Mouse (Mus musculus) mesoderm, embryonic 11.5 days (tissue): ENCODE data around the gene Ccdc96.

Experiments used
- DNase-seq: peaks from one replicate; pipeline ENCODE4 v3.0.0-alpha.2; 2012; ENCODE audit warnings: low read depth, low spot score

Gene Ccdc96

DNA sequence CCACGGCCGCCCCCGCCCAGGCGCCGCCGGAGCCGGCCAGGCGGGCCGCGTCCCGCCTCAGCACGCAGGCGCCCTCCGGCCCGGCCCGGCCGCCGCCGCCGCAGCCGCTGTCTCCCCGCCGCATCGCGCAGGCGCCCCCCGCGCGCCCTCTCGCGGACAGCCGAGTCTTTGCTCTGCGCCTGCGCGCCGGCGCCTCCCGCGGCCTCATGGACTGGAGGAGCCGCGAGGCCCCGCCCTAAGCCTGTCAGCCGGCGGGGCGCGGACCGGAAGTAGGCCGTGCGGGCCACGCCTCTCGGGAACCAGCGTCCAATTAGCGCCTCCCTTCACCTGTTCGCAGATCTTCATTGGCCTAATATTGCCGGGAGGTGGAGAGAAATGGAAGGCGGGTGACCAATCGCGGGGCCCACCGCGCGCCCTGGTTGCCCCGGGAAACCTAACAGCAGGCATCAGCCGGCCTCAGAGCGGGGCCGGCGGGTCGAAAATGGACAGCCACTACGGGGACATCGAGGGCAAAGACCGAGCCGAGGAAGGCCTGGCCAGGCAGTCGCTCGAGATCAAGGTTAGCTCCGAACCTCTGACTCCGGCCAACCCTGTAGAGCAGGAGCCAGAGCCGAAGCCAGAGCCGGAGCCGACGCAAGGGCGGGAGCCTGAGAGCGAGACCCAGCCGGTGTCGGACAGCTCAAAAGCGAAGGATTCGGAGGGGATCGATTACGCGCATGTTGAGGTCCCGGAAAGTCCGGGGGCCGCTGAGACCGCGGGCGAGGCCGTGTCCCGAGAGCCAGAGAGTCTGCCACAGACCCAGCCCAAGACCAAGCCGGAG, at the start of gene Ccdc96, which contains the start of gene Tada2b:
Gene Ccdc96 (plus strand): TSS at position 418 of the 820 bp plus-strand sequence.
Gene Tada2b (minus strand): TSS at position 115 of the 820 bp plus-strand sequence.
- DNase-seq = peak; percentile 99

DNA sequence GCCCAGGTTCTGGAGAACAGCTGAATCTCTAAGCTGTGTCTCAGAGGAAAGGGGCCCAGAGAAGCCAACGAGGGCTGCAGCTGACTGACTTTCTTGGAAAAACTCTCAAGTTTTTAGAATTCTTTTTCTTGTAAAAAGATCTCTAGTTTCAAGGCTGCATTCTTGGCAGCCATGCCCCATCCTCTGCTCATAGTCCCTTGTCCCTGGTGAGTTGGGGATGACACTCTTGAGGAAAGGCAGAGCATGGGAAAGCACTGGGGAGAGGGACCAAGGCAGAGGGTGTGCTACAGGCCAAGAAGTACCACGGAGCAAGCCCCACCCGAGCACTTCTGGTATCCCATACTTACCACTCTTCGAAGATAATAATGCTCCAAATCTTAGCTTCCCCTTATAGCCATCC, 47.5 kb upstream of the Ccdc96 start:
- no peak for DNase-seq

DNA sequence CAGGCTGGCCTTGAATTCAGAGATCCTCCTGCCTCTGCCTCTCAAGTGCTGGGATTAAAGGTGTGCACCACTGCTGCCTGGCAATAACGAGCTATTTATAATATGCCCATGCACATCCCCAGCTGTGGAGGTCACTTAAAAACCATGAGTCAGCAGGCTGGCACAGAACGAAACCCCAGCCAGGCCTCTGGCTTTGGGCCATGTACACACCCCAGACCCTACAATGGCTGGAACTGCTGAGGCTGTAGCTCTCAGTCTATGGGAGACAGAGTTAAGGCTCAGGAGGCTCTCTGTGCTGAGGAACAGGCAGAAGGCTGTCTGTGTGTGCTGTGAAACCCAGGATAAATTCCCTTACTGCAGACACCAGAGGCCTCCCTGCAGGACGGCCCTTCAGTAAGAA, 43.6 kb upstream of the Ccdc96 start:
- no peak for DNase-seq

- DNase-seq = no peak
Observed at GRCm38 (mm10) chr5:36444611-36445010, 39.8 kb upstream of the Ccdc96 start.

- DNase-seq = no peak
Observed at GRCm38 (mm10) chr5:36445028-36445427, 39.4 kb upstream of the Ccdc96 start.

DNA sequence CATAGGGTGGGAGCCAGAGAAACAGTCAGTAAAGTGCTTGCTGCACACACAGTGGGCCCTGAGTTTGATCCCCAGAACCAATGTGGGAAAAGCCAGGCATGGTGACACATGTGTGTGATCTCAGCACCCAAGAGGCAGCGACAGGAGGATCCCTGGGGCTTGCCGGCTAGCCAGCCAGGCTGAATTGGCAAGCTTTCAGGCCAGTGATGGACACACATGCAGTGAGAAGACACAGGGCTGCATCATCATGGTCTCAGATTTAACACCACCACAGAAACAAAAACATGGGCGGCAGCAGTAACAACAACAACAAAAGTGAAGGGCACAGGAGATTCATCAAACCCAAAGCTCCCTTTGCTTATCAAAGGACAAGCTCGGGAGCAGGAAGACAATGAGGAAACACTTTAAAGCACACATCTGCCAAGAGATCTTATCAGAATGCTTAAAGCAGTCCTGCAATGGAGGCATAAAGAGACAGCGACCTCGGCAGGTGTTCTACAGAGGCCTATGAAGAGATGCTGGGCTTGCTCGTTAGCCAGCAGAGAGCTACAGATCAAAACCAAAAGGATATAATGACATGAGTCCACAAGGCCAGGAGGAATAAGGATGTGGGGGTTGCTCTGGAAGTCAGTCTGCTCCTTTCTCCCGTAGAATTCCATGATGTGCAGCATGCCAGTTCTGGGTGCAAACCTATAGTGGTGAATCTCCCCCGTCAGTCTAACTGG, 38.1 kb upstream of the Ccdc96 start:
- DNase-seq = no peak

DNA sequence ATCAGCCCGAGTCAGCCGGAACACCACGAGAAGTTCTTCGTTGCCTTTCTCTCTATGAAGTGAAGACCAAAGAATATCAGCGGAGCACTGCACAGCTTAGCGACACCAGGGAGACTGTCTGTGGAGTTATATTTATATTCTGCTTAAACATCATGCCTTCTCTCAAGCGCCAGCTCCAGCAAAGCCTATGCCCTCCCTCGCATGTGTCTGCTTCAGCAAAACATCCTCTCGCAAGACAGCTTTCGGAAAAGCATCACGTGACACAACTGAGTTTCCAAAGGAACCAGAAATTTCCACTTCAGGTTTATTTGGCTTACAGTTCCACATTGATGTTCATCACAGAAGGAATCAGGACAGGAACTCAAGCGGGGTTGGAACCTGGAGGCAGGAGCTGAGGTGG, 36.5 kb upstream of the Ccdc96 start:
- no peak for DNase-seq

- DNase-seq = no peak
Observed at GRCm38 (mm10) chr5:36449710-36450358, 34.6 kb upstream of the Ccdc96 start.

DNA sequence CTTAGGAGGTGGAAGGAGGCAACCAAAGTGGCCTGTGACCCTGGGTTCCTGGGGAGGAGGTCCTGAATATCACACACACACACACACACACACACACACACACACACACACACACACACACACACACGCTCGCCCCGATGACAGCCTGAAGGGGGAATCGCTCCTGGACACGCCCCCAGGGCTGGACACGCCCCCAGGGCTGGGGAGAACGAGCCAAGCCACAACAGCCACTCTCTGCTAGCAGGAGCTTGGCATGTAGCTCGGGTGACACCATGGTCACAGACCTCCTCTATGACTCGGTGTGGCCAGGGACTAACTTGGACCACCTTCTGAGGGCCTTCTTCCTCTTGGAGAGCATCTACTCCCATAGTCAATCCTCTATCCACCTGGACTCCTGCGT, 33.3 kb upstream of the Ccdc96 start:
- no peak for DNase-seq

DNA sequence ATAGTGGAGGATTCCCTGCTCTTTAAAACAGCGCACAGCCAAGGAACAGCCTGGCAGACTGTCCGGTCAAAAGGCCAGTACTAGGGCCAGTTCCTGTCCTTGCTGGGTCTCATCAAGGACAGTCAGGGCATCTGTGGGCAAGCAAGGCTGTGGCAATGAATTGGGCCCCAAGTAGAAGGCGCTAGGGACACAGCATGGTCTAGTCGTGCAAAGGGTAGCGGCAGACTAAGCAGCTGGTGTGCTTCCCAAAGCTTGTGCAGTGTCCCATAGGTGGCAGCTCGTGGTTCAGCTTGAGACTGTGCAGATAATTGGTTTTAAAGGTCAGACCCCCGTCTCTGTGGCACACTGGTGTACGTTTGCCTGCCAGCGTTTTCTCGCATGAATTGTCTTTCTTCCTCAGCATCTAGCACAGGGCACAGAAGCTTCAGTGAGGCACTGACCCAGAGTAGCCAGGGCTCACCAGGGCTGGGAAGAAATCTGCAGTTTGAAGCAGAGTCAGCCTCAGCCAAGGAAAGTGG, 32.5 kb upstream of the Ccdc96 start:
- no peak for DNase-seq

DNA sequence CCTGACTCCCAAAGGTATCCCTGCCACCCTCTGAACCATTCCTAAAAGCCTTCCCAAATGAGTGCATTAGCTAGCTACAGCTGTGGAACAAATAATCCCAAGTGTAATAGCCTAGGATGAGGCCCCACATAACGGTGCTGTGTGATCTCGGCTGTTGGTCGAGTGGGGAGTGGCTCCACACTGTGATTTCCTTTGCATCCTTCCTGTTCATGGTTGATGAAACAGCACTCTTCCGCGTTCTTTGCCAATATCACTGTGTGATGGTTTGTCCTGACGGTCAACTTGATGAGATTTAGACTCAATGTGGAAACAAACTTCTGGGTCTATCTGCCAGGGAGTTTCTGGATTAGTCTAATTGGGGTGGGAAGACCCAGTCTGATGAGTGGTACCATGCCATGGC, 31.6 kb upstream of the Ccdc96 start:
- no peak for DNase-seq

- no peak for DNase-seq
Observed at GRCm38 (mm10) chr5:36457706-36458105, 26.7 kb upstream of the Ccdc96 start.

DNA sequence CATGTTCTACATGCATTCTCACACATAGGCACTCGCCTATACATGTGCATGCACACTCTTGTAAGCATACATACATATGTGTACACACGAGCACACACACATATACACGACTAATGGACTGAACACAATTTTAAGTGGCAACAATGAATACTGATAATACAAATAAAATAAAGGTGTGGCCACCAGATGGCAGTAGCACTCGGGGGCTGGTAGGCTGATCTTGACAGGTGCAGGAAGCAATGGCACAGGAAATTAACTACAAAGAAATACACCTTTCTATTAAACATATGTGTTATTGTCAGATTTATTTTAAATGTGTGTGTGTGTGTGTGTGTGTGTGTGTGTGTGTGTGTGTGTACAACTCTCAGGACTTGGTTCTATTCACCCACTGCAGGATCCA, 25.5 kb upstream of the Ccdc96 start:
- DNase-seq = peak; percentile 43

- DNase-seq = no peak
Observed at GRCm38 (mm10) chr5:36460712-36461111, 23.7 kb upstream of the Ccdc96 start.

GRCm38 (mm10) chr5:36461231-36461630, 23.2 kb upstream of the Ccdc96 start:
- no peak for DNase-seq

- DNase-seq = peak; percentile 81
Observed at GRCm38 (mm10) chr5:36462810-36463209, 21.6 kb upstream of the Ccdc96 start.

- no peak for DNase-seq
Observed at GRCm38 (mm10) chr5:36463391-36463790, 21.0 kb upstream of the Ccdc96 start.

- DNase-seq = peak; percentile 100
Observed at GRCm38 (mm10) chr5:36464709-36465661, 19.4 kb upstream of the Ccdc96 start, which contains the start of gene Grpel1. Gene Grpel1 (plus strand): TSS chr5:36464998.

GRCm38 (mm10) chr5:36465889-36466288, 18.5 kb upstream of the Ccdc96 start:
- DNase-seq = no peak

- DNase-seq = no peak
Observed at GRCm38 (mm10) chr5:36471206-36471605, 13.2 kb upstream of the Ccdc96 start.
